Mouse (Mus musculus): ENCODE results near the gene Lgr4. TPM values are rescaled to one million over a fixed set of nuclear protein-coding genes. Genes with fewer than 3 reads are reported as not detected.

Lgr4 gene
- total RNA-seq (2023), result 0.21 TPM

DNA sequence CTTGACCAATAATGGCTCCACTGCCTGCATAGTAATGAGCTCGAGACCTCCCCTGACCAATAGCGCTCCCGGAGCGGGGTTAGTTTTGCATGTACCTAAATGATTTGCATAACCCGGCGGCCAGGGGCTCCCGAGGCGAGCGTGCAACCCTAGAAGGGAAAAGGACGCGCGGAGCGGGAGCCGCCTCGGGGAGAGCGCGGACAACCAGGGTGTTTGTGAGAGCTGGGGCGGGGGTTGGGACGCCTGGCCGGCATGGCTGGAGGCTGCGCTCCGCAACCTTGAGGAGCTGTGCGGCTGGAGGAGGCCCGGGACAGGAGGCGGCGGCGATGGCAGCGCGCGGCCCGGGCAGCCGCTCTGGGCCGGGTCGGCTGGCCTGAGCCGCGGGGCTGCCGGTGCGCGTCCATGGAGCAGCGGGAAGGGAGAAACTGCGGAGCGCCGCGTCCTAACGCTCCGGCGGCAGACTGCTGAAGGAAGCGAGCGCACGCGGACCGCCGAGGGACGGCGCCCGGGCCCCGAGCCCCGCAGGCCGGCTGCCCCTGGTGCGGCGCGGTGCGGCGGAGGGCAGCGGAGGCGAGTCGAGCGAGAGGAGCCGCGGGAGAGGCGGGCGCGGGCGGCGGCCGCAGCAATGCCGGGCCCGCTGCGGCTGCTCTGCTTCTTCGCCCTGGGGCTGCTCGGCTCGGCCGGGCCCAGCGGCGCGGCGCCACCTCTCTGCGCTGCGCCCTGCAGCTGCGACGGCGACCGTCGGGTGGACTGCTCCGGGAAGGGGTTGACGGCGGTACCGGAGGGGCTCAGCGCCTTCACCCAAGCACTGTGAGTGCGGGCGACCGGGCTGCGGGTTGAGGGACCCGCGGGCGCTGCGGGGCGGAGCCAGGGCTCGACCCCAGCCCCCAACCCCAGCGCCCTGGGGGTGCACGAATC is at the start of gene Lgr4:
TSS of gene Lgr4 (plus strand) at position 152 of the 918 bp plus-strand sequence.

DNA sequence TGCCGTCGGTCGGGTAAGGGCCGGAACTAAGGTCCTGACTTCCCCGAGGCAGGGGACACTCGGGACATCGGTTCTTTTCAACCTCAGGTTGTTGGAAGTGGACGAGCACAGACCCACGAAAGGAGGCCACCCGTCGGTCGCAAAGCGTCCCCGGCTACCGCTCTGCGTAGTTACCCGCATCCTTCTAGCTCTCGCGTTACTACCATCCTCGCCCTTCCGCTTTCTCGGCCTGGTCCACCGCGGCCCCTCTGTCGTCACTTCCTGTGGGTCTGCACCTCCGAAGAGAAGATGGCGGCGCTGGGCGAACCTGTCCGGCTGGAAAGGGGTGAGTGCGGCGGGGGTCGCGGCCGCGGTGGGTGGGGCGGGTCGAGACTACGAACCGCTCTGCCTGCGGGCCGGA is 26.9 kb upstream of the Lgr4 start, which contains the start of gene Lin7c:
TSS of gene Lin7c (plus strand) at position 257 of the 400 bp plus-strand sequence.

DNA sequence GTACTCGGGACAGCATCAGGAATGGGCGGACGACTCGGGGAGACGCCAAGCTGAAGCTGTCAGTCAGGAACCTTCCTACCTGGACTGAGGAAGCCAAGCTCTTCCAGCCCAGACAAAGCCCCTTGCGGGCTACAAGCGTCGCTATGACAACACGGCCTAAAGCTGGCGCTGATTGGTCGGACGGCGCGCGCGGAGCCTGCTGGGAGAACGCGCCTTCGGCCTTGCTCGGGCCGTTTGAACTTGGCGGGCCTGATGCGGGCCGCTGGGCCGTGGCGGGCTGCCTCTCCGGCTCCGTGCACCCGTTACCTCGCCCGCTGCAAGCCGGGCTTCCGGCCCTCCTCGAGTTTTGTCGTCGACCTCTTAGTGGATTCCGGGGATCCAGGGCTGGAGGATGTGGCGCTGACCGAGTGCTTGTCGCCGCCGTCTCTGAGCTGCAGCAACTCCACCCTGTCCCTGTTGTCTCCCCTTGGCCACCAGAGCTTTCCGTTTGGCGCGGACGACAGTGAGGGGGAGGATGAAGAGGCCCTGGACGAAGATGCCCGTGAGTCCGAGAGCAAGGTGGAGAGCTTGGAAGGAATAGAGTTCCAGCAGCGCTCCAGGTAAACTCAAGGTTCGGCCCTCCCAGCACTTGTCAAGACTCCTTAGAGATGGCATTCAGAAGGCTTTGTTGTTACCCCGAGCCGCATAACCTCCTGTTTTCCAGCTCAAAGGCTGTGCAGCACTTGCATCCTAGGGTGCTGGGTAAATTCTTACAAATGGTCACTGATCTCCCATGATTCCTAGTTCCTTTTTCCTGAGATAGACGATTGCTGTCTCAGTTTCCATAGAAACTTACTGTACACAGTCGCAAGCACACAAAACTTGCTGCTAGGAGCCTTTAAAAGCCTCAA is 100.4 kb downstream of the Lgr4 start, which contains the start of gene Ccdc34:
TSS of gene Ccdc34 (plus strand) at position 202 of the 890 bp plus-strand sequence.

Other genes starting within 250 kb of the Lgr4 start
- not detected for gene Bdnf, start 242.9 kb upstream of the Lgr4 start, total RNA-seq (2023)
- gene Lin7c, start 26.8 kb upstream of the Lgr4 start, total RNA-seq (2023), result 55.3 TPM
- gene Ccdc34, start 100.2 kb downstream of the Lgr4 start, total RNA-seq (2023), result 3.1 TPM